Mouse (Mus musculus): ENCODE measurements at regions not wholly inside any gene's neighbourhood (a gene's known extent, or its start where the extent isn't known, plus 50 kb on each side); places are given as distances from the start of the nearest gene placed in this dataset.

DNA sequence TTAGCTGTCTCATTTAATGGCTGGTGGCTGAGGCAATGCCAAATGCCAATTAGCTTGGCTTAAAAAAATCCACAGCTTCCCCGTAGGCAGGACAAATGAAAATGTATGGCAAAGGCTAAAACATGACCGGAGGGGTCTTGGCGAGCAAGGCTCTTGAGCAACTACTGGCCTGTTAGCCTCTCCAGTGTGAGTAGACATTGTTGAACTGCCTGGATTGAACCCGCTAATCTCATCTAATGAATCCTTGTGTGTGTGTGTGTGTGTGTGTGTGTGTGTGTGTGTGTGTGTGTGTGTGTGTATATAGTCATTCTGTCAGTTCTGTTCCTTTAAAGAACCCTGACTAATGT is 57.7 kb upstream of the Kl start:
- TF ChIP-seq POLR2A (IDR thresholded peaks at IDR 0.05; ENCODE audit: borderline replicate concordance, extremely low read depth, insufficient read depth, insufficient read length, poor library complexity, severe bottlenecking) (no peak), CTCF (IDR thresholded peaks at IDR 0.05; ENCODE audit: borderline replicate concordance, extremely low read depth, insufficient read depth, insufficient read length) (no peak)
